Mouse (Mus musculus) gonadal fat pad, adult 2 months (tissue): ENCODE data around the gene Ppt1. TPM values are rescaled to one million over a fixed set of nuclear protein-coding genes. Genes with fewer than 3 reads are reported as not detected.

ENCODE experiments used
- DNase-seq: peaks from one replicate; pipeline ENCODE4 v3.0.0-alpha.2; 2012; ENCODE audit warnings: low read depth
- polyA plus RNA-seq: library from polyadenylated mRNA; depleted of rRNA; stranded (reverse); fragments of >200 nt; gene quantifications from 2 replicates; pipeline ENCODE4 v1.2.3, GENCODE M21; 2012

The Ppt1 gene
- polyA plus RNA-seq, 1 experiment, result 56.1 TPM

DNA sequence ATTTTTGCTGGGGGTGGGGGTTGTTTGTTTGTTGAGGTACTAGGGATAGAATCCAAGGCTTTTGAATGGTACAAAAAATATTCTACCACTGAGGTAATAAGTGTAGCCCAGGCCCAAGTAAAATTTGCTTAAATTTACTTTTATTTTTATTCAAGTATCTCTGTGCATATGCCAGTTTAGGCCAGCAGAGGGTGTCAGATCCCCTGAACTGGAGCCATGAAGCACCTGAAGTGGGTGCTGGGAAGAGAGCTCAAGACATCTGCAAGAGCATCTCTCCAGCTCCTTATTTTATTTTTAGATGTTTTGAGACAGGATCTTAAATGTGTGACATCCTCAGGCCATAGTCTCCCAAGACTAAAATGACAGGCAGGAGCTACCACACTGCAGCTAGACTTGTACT lies 34.0 kb downstream of the Ppt1 start:
- no peak for DNase-seq

DNA sequence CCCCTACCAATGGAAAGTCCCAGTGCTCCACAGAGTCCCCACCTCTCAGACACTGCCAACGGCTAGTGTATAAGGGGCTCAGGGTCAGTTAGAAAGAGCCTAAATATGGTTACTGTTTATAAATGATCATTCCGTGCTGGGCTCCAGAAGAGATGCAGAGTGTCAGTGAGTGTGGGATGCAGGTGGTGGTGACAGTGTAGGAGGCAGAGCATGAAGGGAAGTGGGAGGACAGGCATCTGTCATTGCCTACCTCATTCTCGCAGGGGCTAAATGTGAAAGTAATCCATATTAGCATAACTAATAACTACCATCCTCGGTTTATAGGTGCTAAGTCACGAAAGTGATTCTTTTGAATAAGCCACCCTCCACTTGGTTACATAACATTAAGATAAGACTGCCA lies 34.7 kb downstream of the Ppt1 start:
- no peak for DNase-seq

DNA sequence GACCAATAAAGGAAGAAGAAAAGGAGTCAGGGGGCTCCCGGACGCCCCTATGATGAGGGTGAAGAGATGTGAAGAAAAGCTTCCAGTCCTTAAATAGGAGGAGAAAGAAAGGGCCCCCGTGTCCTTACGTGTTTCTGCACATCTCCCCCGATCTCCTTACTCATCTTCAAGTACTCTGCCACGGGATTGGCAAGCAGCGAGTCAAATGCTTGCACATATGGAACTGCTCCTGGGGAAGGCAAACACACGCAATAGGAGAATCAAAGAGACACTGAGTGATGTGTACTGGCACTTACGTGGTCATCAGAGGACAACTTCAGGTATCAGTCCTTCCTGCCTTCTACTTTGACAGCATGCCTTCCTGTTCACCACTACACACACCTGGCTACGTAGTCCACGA lies 35.2 kb downstream of the Ppt1 start:
- no peak for DNase-seq

DNA sequence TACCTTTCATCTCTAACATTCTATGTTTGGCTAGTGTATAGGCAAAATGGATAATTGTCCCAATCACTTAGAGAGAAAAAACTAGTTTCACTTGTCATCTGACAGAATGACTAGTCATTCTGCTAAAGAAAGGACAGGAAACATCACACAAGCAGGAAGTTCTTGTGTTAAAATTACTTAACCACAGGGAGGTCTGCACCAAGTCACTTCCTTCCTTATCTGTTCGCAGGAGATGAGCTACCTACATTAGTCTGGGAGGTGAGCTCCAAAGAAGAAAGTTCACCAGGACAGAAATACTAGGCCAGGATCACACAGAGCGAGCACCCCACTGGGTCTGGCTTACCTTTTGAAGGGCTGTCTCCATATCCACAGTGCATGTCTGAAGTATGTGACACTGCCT lies 35.9 kb downstream of the Ppt1 start:
- DNase-seq, result no peak

DNA sequence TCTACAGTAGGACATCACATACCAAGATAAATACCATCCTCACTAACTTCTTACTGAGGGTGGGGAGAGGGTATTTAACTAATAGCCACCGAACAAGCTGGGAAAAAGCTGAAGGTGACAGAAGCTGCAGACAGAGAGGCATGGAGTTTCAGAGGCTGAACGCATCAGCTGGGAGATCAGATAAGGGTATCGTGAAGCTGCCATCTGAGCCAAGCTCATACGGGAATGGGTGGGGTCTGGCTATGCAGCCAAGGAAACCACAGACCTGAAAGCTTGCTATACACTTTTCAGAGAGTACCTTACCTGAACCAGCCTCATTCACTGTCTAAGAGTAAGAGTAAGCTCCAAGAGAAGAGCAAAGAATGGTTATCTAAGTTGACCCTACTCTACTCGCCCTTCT lies 37.0 kb downstream of the Ppt1 start:
- DNase-seq, result no peak

DNA sequence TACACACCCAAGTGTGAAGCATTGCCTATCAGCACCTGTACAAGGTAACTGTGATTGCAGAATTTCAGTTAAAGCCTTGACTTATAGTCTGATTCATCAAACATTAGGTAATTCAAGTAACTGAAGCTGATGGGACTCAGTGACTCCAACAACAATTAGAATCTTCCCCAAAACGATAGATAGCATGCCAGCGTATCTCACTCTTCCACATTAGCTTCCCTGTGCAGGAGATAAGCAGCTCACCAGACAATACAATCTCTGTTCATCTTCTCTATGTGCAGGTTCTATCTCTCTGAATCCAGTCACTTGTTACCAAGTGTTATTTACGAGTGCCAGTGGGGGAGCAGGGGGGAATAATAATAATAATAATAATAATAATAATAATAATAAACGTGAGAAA lies 37.5 kb downstream of the Ppt1 start:
- no peak for DNase-seq

DNA sequence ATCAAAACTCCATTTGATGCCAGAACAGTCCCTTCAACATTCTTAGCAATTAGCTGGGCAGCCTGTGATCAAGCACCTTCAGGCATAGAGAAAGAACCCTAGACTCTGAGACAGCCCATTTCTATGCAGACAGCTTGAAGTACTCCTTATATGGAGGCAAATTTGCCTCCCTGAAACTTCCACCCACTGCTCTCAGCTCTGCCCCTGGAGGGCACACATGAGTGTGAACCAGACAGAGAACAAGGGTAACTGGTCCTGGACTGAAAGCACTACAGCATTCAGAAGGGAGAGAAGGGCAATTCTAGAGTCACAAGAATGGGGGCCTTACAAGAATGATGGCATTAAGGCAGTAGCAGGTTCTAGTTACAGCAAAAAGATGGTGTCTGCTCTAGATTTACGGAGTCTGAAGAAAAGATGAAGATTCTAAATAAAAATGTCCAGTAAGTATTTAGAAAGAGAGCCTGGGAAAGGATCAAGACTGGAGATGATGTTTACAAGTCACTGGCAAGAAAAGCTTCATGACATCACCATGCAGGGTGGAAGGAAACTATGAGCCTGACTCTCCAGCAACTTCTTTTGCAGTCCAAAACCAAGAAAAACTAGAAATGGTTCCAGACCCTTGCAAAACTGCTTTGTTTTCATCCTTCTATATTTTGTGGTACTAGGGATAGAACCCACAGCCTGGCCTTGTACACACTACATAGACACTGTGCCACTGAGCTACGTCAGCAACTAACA lies 42.5 kb downstream of the Ppt1 start:
- DNase-seq, result no peak

DNA sequence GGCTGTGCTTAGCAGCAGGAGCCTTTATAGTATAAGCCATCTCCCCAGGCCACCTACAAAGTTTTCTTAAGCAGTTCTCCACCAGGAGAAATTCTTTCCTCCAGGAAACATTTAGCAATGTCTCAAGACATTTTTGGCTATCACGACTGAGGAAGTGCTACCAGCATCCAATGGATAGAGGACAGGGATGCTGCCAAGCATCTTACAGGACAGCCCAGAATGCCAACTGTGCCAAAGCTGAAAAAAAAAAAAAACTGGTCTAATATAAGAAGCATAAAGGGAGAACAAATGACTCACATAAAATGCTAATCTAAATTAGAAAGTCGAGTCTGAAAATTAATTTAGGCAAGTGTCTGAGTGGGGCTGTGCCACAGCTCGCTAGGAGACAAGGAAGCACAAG lies 46.5 kb downstream of the Ppt1 start:
- DNase-seq, result no peak

DNA sequence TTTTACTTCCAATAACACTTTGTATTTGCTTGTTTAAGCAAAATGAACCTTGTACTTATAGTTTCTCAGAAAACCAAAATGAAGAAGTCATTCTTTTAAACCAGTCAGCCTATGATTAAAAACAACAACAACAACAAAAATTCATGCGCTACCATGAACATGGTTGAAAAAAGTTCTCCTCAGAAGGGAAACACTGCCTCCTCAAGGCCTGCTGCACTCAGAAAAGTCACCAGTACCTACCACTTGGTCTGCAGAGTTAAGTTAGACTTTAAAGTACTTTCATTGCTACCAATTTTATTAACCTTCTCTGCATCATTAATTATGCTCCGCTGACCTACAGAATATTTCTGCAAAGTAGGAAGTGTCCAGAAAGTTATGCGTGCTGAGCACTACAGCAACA lies 47.3 kb downstream of the Ppt1 start:
- DNase-seq, result no peak

DNA sequence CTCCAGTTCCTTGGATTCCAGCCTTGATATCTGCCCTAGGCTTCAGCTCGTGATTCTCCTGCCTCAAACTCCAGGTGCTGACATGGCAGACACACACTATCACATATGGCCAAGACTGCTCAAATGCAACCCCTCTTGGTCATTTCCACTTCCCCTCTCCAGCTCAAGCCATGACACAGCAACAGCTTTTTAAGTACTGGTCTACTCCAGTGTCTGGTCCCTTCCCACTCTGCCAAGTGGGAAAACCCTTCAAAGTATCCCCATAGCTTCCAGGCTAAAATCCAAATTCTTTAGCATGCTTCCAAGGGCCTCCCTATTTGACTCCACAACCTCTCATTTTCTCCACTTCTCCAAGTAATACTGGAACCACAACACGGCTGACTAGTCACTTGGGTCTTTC lies 48.0 kb downstream of the Ppt1 start:
- no peak for DNase-seq

DNA sequence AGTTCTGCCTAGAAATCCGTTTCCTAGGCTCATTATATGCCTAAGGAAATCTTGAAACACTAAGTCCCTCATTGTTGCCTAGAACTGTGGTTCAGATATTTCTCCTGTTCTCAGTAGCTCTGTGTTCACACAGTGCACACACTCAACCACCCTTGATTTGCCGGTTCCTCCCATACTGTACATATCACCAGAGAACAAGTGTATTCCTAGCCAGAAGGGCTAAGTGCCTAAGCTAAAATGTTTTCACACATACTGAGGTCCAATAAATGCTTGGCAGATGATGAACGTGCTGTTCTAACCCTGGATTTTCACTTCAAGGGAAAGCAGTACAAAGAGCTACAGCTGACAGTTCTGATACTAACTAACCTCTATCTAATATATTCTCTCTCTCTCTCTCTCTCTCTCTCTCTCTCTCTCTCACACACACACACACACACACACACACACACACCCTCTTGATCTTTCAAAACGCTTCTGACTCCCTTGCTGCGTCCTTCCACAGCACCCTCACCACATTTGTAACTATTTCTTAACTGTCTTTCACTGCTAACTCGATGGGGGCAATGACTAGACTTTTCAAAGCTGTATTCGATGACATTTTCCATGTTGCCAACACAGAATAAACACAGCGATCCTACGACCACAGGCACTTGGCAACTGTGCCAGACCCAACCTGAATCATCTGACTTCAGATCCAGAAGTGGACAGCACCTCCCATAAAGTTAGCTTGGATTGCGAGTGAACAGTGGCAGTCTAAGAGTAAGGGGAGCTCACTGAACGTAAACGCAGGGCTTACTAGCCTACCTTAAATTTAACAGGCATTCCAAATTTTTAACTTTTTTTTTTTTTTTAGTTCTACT lies 48.7 kb downstream of the Ppt1 start:
- no peak for DNase-seq

DNA sequence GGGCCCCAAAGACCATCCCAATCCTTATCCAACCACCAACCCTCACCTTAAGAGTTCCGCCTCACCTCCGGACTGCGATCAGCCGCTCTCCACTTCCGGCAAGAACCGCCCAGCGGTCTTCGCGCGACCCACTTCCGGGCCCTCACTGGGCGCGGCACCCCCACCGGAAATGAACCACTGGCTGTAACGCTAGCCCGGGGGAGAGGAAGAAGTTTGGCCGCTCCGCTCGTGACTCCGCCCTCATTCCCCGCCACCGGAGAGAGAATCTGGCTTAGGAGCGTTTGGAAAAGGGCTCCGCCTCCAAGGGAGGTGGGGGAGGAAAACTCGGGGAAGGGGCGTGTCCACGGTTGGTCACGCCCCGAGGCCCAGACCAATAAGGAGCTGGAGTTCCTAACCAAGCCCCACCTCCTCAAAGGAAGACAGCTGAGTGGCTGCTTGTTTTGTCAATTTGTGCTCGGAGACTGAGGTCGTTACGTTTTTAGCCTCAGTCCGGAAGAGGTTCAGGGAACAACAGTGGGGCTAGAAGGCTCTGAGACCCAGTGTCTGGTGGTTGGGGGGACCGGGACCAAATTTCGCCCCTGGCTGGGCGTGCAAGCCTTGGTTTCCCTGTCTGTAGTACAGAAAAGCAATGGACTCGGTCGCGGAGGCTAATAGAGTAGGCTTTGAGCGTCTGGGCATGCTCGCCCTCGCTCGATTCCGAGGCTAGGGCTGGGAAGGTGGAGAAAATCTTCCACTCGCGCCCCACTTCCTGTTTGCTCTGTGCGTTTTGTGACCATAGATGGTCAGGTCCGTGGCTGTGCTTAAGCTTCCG lies 49.9 kb downstream of the Ppt1 start, which contains the start of gene Cap1:
TSS of gene Cap1 (minus strand) at position 289 of the 811 bp plus-strand sequence.
- peak; percentile 96 for DNase-seq

DNA sequence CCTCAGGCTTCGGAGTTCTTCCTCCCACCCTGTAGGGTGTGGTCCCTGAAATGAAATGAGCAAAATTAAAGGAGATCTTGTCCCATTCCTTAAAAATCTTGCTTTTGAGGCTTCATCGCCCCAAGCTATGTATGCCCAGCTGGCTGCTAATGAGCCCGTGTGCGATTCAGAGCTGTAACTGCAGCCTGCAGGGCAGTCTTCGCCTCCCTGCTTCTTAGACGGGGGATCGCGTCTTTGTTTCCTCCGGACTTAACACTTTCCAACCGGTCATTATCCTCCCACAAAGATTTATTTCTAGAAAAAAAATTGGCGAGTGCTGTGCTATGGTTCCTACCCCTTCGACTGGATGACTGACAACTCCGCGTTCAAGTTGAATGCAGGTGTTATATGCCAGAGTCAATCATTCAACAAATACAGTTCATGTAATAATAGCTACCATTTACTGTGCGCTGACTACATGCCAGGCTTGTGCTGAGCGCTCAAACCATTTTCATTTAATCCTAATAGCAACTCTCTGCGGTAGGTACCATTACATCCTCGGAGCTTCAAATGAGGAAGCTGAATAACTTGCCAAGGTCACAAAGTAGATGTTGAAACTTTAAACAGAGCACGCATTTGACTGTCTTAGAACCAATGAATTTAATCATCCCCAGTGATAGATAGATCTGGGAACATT lies 50.7 kb downstream of the Ppt1 start:
- DNase-seq, result no peak

DNA sequence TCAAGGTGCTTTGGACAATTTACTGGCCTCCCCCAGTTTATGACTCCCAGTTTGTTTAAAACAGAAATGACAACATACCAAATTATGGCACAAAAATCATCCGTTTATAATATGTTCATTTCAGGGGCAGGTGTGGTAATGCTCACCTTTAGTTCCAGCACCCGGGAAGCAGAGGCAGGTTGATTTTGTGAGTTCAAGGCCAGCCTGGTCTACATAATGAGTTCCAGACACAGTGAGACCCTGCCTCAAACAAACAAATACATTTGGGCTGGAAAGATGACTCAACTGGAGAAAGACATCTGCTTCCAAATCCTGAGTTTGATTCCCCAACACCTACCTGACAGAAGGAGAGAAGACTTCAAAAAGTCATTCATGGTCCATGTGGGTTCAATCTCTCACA lies 51.3 kb downstream of the Ppt1 start:
- no peak for DNase-seq

DNA sequence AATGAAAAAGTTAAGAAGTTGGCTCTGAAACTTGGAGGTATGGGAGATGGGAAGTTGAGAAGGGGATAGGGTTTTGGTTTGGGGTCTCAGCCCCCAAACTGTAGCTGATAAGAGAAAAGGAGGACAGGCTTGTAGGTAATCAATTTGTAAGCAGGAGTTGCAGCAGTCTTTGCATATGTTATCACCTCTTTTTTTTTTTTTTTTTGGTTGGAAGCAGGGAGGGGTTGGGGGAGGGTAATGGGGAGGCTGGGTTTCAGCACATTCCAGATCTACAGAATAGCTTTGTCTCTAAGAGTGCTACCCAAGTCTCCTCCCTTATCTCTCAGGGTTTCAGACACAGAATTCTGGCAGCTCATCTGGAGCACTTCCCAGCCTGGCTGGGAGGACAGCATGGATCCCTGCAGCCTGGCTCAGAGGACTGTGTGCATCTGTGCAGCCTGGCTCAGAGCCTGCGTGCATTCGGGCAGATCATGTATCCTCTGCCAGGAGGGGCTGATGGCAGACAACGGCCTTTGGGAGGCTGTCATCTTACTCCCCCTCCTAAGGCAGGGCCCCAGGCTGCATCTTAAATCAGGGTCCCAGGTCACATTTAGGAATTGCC lies 54.9 kb downstream of the Ppt1 start:
- no peak for DNase-seq

DNA sequence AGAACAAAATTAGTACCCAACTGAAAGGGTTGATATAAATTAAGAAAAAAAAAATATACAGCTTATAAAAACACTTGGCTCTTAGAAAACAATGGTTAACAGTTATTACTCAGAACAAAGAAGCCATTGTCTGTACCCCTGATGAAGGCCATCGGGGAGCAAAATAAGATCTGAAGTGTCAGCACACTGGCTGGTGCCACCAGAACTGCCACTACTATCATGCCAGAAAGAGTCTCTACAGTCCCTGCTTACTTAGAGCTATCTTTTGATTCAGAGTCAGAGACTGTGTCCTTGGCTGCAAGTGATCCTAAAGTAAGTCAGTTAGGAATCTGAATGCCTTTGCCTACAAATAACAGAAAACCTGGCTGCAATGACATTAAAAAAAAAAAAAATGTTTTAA lies 55.6 kb downstream of the Ppt1 start:
- DNase-seq, result no peak

DNA sequence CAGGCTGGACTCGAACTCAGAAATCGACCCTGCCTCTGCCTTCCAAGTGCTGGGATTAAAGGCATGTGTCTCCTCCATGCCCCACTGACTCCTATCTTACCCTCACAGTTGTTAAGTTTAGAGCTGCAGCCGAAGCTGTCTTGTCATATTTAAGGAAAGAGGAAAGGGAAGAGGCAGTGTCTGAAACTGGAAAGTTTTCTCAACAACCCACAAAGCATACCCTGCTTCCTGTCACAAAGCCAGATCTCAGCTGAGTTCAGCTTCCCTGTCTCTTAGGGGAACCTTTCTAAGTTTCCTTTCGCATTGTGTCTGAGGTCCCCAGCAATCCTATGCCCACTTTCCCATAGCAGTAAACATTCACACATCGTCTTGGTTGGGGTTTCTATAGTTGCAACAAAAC lies 56.1 kb downstream of the Ppt1 start:
- no peak for DNase-seq

DNA sequence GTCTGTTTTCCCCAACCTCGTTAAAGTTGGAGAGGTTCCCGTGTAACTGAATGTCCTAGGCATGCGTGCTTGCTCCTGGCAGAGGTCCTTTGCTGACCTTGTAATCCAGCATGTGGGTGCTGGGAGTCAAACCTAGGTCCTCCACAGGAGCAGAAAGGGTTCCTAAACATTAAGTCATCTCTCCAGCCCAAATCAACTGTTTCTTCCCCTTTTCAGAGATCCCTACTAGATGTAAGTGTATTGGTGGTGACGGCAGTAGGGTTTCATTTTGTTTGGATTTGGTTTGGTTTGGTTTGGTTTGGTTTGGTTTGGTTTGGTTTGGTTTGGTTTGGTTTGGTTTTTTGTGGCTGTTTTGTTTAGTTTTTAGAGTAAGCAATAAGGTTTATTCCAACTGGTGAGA lies 61.7 kb downstream of the Ppt1 start:
- no peak for DNase-seq

DNA sequence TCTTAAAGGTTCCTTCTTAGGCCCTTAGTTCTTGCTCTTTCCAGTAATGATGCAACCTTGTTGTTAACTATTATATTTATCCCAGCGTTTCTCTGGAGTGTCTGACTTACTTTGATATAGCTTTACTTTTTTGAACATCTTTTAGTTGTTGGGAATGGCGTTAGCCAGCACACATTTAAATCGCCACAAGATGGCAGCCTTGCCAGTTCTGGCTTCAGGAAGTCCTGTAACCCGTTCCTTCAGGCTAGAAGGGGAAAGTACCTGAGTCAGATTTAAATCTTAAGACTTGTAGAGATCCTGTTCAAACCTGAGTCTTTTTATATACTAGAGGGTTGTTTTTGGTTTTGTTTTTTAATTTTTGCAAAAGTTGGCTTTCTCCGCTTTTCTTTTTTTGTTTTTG lies 62.3 kb downstream of the Ppt1 start:
- DNase-seq, result no peak

DNA sequence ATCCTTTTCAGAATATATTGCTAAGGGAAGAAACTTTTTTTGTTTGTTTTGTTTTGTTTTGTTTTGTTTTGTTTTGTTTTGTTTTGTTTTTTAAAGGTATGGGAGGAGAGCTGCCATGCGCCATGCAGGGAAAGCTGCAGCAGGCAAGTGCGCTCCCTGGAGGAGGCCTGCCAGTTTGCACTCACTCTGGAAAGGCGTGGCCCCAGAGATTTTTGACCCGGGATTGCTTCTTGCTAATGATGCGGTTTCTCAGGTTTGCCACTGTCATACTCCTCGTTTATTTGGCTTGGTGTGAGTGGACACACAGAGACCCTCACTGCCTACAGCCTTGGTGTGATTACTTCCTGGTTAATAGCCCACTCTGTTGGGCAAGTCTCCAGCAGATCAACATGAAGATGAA lies 66.1 kb downstream of the Ppt1 start:
- no peak for DNase-seq

DNA sequence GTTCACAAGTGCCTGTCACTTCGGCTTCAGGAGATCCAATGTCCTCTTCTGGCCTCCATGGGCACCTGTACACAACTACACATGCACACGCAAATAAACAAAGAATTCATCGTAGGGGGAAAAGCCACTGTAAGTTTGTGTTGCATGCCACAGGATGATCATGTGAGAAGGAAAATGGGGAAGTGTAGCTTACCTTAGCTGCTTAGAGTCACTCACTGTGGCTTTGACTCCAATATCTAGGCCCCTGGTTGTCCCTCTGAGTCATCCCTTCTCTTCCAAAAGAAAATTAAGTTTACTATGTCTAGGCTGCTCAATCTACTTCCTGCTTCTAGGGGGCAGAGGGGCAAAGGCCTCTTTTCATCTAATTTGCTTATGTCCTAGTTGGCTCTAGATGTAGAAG lies 67.7 kb downstream of the Ppt1 start:
- no peak for DNase-seq

DNA sequence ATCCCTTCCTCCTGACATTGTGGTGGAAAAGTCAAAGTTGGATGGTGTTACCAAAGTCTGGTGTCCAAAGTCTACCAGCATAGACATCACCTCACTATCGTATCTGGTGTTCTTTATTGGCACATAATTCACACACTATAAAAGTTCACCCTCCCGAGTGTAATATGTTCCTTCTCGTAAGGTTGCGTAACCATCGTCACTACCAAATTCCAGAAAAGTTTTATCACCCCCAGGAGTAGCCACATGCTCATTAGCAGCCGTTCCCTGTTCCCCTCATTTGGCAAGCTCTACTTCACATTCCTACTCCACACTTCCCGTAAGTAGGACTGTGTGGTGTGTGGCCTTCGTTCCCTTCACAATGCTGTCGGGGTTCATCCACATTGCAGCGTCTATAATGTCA lies 69.3 kb downstream of the Ppt1 start:
- DNase-seq, result no peak
